Mouse (Mus musculus): Measurements from ENCODE around the gene Mapkap1.

GRCm38 (mm10) chr2:34573073-34573472, 166.5 kb downstream of the Mapkap1 start:
- TF ChIP-seq CTCF (IDR thresholded peaks at IDR 0.05; ENCODE audit: borderline replicate concordance, extremely low read depth, insufficient read depth, insufficient read length), result no peak
- TF ChIP-seq POLR2A (IDR thresholded peaks at IDR 0.05; ENCODE audit: borderline replicate concordance, extremely low read depth, insufficient read depth, insufficient read length, poor library complexity, severe bottlenecking), result no peak
